15 mouse cellular contexts compared by ENCODE assay signal in genomic region chr2:103910601-103911000, GRCm38 (mm10).
"Had no signal": no experiment of that assay in that cellular context is flagged by ENCODE, and none has a peak within 500 bp of the region (broad histone marks: within the 10 kb centered on the region; RNA-seq: fewer than 3 reads in every experiment).

No protein-coding gene starts in this region.

- H3K27me3 ChIP-seq: lung, embryonic 15.5 days; midbrain, embryonic 13.5 days; neural tube, embryonic 15.5 days had no signal

- H3K4me3 ChIP-seq: limb, embryonic 10.5 days; liver, embryonic 12.5 days; lung, embryonic 15.5 days; midbrain, embryonic 13.5 days; myocyte; neural tube, embryonic 15.5 days had no signal

- H3K27ac ChIP-seq: limb, embryonic 10.5 days; liver, embryonic 12.5 days; lung, embryonic 15.5 days; macrophage; midbrain, embryonic 13.5 days; neural tube, embryonic 15.5 days had no signal

- DNase-seq: kidney, adult 18-20 months; kidney, postnatal 10 days; kidney, postnatal 4 days; liver, postnatal 0 days; lung, postnatal 14 days; right cerebral cortex, adult 18-20 months; right cerebral cortex, postnatal 25 days; thymus, postnatal 36 days had no signal

- H3K9me3 ChIP-seq: limb, embryonic 10.5 days; liver, embryonic 12.5 days; lung, embryonic 15.5 days; midbrain, embryonic 13.5 days; neural tube, embryonic 15.5 days had no signal

- H3K36me3 ChIP-seq: limb, embryonic 10.5 days; lung, embryonic 15.5 days; midbrain, embryonic 13.5 days; neural tube, embryonic 15.5 days had no signal

- H3K9ac ChIP-seq: liver, embryonic 12.5 days; liver, postnatal 0 days; lung, embryonic 15.5 days; midbrain, embryonic 13.5 days; neural tube, embryonic 15.5 days had no signal

- H3K4me2 ChIP-seq: liver, embryonic 12.5 days; lung, embryonic 15.5 days; midbrain, embryonic 13.5 days; neural tube, embryonic 15.5 days had no signal

- ATAC-seq: liver, embryonic 12.5 days; liver, postnatal 0 days; midbrain, embryonic 13.5 days had no signal
